Mouse (Mus musculus): ENCODE measurements around the gene Lct.

- TF ChIP-seq CTCF (IDR thresholded peaks at IDR 0.05; ENCODE audit: borderline replicate concordance, extremely low read depth, insufficient read depth, insufficient read length), result no peak
- no peak for TF ChIP-seq POLR2A (IDR thresholded peaks at IDR 0.05; ENCODE audit: borderline replicate concordance, extremely low read depth, insufficient read depth, insufficient read length, poor library complexity, severe bottlenecking)
Measured at GRCm38 (mm10) chr1:128324776-128325175, 3.3 kb downstream of the Lct start.

All from brain, embryonic 14.5 days (tissue).